Mouse (Mus musculus) stomach, postnatal 0 days (tissue): ENCODE data around the gene Inf2. TPM values are rescaled to one million over a fixed set of nuclear protein-coding genes. Genes with fewer than 3 reads are reported as not detected.

Experiments
- ATAC-seq: fragments of 200-750 bp; cut with Nextera tagmentation; 2 replicates; pipeline ENCODE4 v1.8.0; 2017; ENCODE audit not compliant: low FRiP score, low TSS enrichment
- DNase-seq: peaks from one replicate; pipeline ENCODE4 v3.0.0-alpha.2; 2016; ENCODE audit warnings: low spot score
- H3K27ac ChIP-seq: fragments of 300-500 bp; sonication (generic); replicated peaks from 2 replicates; pipeline ENCODE4 v1.5.1; 2014; ENCODE audit warnings: mild to moderate bottlenecking, control low read depth
- H3K27me3 ChIP-seq: fragments of 300-500 bp; sonication (generic); 2 replicates; pipeline ENCODE4 v1.6.1; 2014; ENCODE audit warnings: low read length; ENCODE audit not compliant: control insufficient read depth, insufficient read depth
- H3K36me3 ChIP-seq: fragments of 300-500 bp; sonication (generic); 2 replicates; pipeline ENCODE4 v1.6.1; 2014; ENCODE audit warnings: low read length, mixed read lengths; ENCODE audit not compliant: control insufficient read depth, insufficient read depth
- H3K4me1 ChIP-seq: fragments of 300-500 bp; sonication (generic); replicated peaks from 2 replicates; pipeline ENCODE4 v1.6.1; 2014; ENCODE audit warnings: antibody characterized with exemption; ENCODE audit not compliant: control insufficient read depth, insufficient read depth
- H3K4me2 ChIP-seq: fragments of 300-500 bp; sonication (generic); replicated peaks from 2 replicates; pipeline ENCODE4 v1.6.1; 2014; ENCODE audit warnings: low read depth, mild to moderate bottlenecking, control low read depth, moderate library complexity
- H3K4me3 ChIP-seq: fragments of 300-500 bp; sonication (generic); 2 replicates; pipeline ENCODE4 v1.5.1; 2014; ENCODE audit warnings: low read depth, low read length, control low read depth
- H3K9ac ChIP-seq: fragments of 300-500 bp; sonication (generic); 2 replicates; pipeline ENCODE4 v1.6.1; 2014; ENCODE audit warnings: mild to moderate bottlenecking, low read length, control low read depth, mixed read lengths
- H3K9me3 ChIP-seq: fragments of 300-500 bp; sonication (generic); 2 replicates; pipeline ENCODE4 v1.6.1; 2016; ENCODE audit warnings: low read length; ENCODE audit not compliant: control insufficient read depth
- CTCF ChIP-seq: IDR thresholded peaks from 2 replicates; pipeline ENCODE4 v1.5.1; 2016; ENCODE audit warnings: antibody characterized with exemption, low read depth, mild to moderate bottlenecking, moderate library complexity
- EP300 ChIP-seq: optimal IDR thresholded peaks from 2 replicates; pipeline ENCODE3; 2016; ENCODE audit warnings: antibody characterized with exemption
- WGBS: fragments of 180-500 bp; shearing (Covaris S2); extraction: QIAGEN DNeasy Blood & Tissue Kit; methylation state at CpG from one replicate; pipeline ENCODE4 v1.1.7; 2014; 5-methylcytosine and 5-hydroxymethylcytosine counted together
- polyA plus RNA-seq: library from polyadenylated mRNA; unstranded; fragments of >200 nt; fragmentation: Nextera tagmentation; extraction: Ambion mirVana; gene quantifications from 2 replicates; pipeline ENCODE4 v1.2.1, GENCODE M21; 2015

Inf2 gene
- polyA plus RNA-seq, 1 experiment from 2014 or later, result 1.5 TPM

- Histone ChIP-seq H3K36me3 (peaks cover 41% of the 10 kb centered on the region), H3K4me3 (no peak overlapping the region), H3K27ac (peak overlapping the region; percentile 82), H3K4me1 (peaks cover 18% of the 10 kb centered on the region), H3K9ac (peak overlapping the region; percentile 31; the same call in 1 of the 2 replicates), H3K27me3 (no peaks in the 10 kb centered on the region), H3K9me3 (no peaks in the 10 kb centered on the region), H3K4me2 (peak overlapping the region; percentile 18; the same call in 1 of the 2 replicates)
- TF ChIP-seq CTCF, result peak; percentile 42
- TF ChIP-seq EP300, result no peak
- peak; percentile 83 for DNase-seq
- 14% methylated on average over 5 of the region's 5 CpGs for WGBS
- peak; percentile 67 for ATAC-seq
Observed at GRCm38 (mm10) chr12:112660576-112661326, 72.2 kb downstream of the Inf2 start.

GRCm38 (mm10) chr12:112661327-112661605 lies 72.7 kb downstream of the Inf2 start:
- Histone ChIP-seq H3K4me2 (peak overlapping the region; percentile 18; the same call in 1 of the 2 replicates), H3K27ac (peak overlapping the region; percentile 82), H3K4me3 (no peak overlapping the region), H3K4me1 (peaks cover 20% of the 10 kb centered on the region), H3K27me3 (no peaks in the 10 kb centered on the region), H3K36me3 (peaks cover 42% of the 10 kb centered on the region), H3K9me3 (no peaks in the 10 kb centered on the region), H3K9ac (peak overlapping the region; percentile 31; the same call in 1 of the 2 replicates)
- WGBS, result 57% methylated on average over 3 of the region's 3 CpGs
- no peak for TF ChIP-seq EP300
- TF ChIP-seq CTCF, result no peak
- DNase-seq (no peak), ATAC-seq (no peak)

- TF ChIP-seq CTCF (no peak), EP300 (no peak)
- Histone ChIP-seq H3K4me2 (no peak overlapping the region), H3K27me3 (no peaks in the 10 kb centered on the region), H3K36me3 (peaks cover 36% of the 10 kb centered on the region), H3K27ac (peak overlapping the region; percentile 82), H3K4me1 (peaks cover 20% of the 10 kb centered on the region), H3K9me3 (no peaks in the 10 kb centered on the region), H3K9ac (peak overlapping the region; percentile 23), H3K4me3 (no peak overlapping the region)
- no peak for DNase-seq
- 77% methylated on average over 9 of the region's 9 CpGs for WGBS
- no peak for ATAC-seq
Observed at GRCm38 (mm10) chr12:112661851-112662250, 73.3 kb downstream of the Inf2 start.

GRCm38 (mm10) chr12:112663303-112663702 lies 74.7 kb downstream of the Inf2 start:
- Histone ChIP-seq H3K4me3 (no peak overlapping the region), H3K4me2 (no peak overlapping the region), H3K9ac (no peak overlapping the region), H3K9me3 (no peaks in the 10 kb centered on the region), H3K36me3 (peaks cover 27% of the 10 kb centered on the region), H3K27ac (no peak overlapping the region), H3K27me3 (no peaks in the 10 kb centered on the region), H3K4me1 (peaks cover 20% of the 10 kb centered on the region)
- ATAC-seq (no peak), DNase-seq (no peak)
- TF ChIP-seq CTCF (no peak), EP300 (no peak)
- 81% methylated on average over 11 of the region's 11 CpGs for WGBS

GRCm38 (mm10) chr12:112663716-112664115 lies 75.1 kb downstream of the Inf2 start:
- H3K27me3 ChIP-seq, result no peaks in the 10 kb centered on the region
- TF ChIP-seq CTCF, result no peak
- no peak for TF ChIP-seq EP300
- no peak overlapping the region for H3K27ac ChIP-seq
- no peaks in the 10 kb centered on the region for H3K9me3 ChIP-seq
- WGBS, result 80% methylated on average over 12 of the region's 12 CpGs
- H3K4me1 ChIP-seq, result peaks cover 22% of the 10 kb centered on the region
- no peak for ATAC-seq
- no peak overlapping the region for H3K4me2 ChIP-seq
- peaks cover 23% of the 10 kb centered on the region for H3K36me3 ChIP-seq
- H3K9ac ChIP-seq, result no peak overlapping the region
- DNase-seq, result no peak
- H3K4me3 ChIP-seq, result no peak overlapping the region

- H3K27ac ChIP-seq, result no peak overlapping the region
- H3K9me3 ChIP-seq, result no peaks in the 10 kb centered on the region
- H3K4me2 ChIP-seq, result no peak overlapping the region
- peaks cover 22% of the 10 kb centered on the region for H3K4me1 ChIP-seq
- TF ChIP-seq EP300, result no peak
- peak; percentile 9; the same call in 1 of the 2 replicates for TF ChIP-seq CTCF
- WGBS, result 27% methylated on average over 2 of the region's 2 CpGs
- ATAC-seq (no peak), DNase-seq (no peak)
- peaks cover 23% of the 10 kb centered on the region for H3K36me3 ChIP-seq
- no peaks in the 10 kb centered on the region for H3K27me3 ChIP-seq
- no peak overlapping the region for H3K9ac ChIP-seq
- no peak overlapping the region for H3K4me3 ChIP-seq
Observed at GRCm38 (mm10) chr12:112664124-112664523, 75.5 kb downstream of the Inf2 start.
